Mouse (Mus musculus) urinary bladder, adult 2 months (tissue): ENCODE results near the gene Ppm1b. TPM values are rescaled to one million over a fixed set of nuclear protein-coding genes. Genes with fewer than 3 reads are reported as not detected.

Experiments
- DNase-seq: peaks from one replicate; pipeline ENCODE4 v3.0.0; 2022; ENCODE audit warnings: low spot score
- polyA plus RNA-seq: library from polyadenylated mRNA; depleted of rRNA; stranded (reverse); fragments of >200 nt; gene quantifications from 2 replicates; pipeline ENCODE4 v1.2.3, GENCODE M21; 2012

Gene Ppm1b
- polyA plus RNA-seq, 1 experiment, result 55.2 TPM

- DNase-seq, result no peak
Measured at GRCm38 (mm10) chr17:84958411-84958911, 1.9 kb downstream of the Ppm1b start.

- DNase-seq, result no peak
Measured at GRCm38 (mm10) chr17:84958986-84959664, 2.6 kb downstream of the Ppm1b start.

GRCm38 (mm10) chr17:84959665-84960020 is 3.1 kb downstream of the Ppm1b start:
- no peak for DNase-seq

GRCm38 (mm10) chr17:84960136-84960535 is 3.6 kb downstream of the Ppm1b start:
- no peak for DNase-seq

- no peak for DNase-seq
Measured at GRCm38 (mm10) chr17:84962046-84962445, 5.5 kb downstream of the Ppm1b start.

- DNase-seq, result no peak
Measured at GRCm38 (mm10) chr17:84963651-84964050, 7.1 kb downstream of the Ppm1b start.

- DNase-seq, result no peak
Measured at GRCm38 (mm10) chr17:84966231-84966630, 9.7 kb downstream of the Ppm1b start.

GRCm38 (mm10) chr17:84967045-84967444 is 10.5 kb downstream of the Ppm1b start:
- DNase-seq, result no peak

GRCm38 (mm10) chr17:84969916-84970315 is 13.4 kb downstream of the Ppm1b start:
- no peak for DNase-seq

- no peak for DNase-seq
Measured at GRCm38 (mm10) chr17:84981721-84982120, 25.2 kb downstream of the Ppm1b start.

GRCm38 (mm10) chr17:84982735-84983134 is 26.2 kb downstream of the Ppm1b start:
- no peak for DNase-seq

- DNase-seq, result no peak
Measured at GRCm38 (mm10) chr17:84986368-84986767, 29.8 kb downstream of the Ppm1b start.

GRCm38 (mm10) chr17:84987834-84988410 is 31.4 kb downstream of the Ppm1b start:
- no peak for DNase-seq

- DNase-seq, result no peak
Measured at GRCm38 (mm10) chr17:84988514-84988913, 32.0 kb downstream of the Ppm1b start.

GRCm38 (mm10) chr17:84995844-84996243 is 39.3 kb downstream of the Ppm1b start:
- no peak for DNase-seq

- DNase-seq, result no peak
Measured at GRCm38 (mm10) chr17:84997639-84998038, 41.1 kb downstream of the Ppm1b start.

GRCm38 (mm10) chr17:84999636-85000035 is 43.1 kb downstream of the Ppm1b start:
- no peak for DNase-seq

- no peak for DNase-seq
Measured at GRCm38 (mm10) chr17:85013485-85013884, 56.9 kb downstream of the Ppm1b start.

GRCm38 (mm10) chr17:85014632-85015031 is 58.1 kb downstream of the Ppm1b start:
- DNase-seq, result no peak

GRCm38 (mm10) chr17:85018344-85018743 is 61.8 kb downstream of the Ppm1b start:
- DNase-seq, result no peak

GRCm38 (mm10) chr17:85018794-85019193 is 62.3 kb downstream of the Ppm1b start:
- no peak for DNase-seq

- DNase-seq, result no peak
Measured at GRCm38 (mm10) chr17:85020343-85020742, 63.8 kb downstream of the Ppm1b start.
